Mouse (Mus musculus) brain, embryonic 14.5 days (tissue): ENCODE data around the gene Trappc12. TPM values are rescaled to one million over a fixed set of nuclear protein-coding genes. Genes with fewer than 3 reads are reported as not detected.
A peak's percentile ranks its signal among the peaks of the same experiment; 100 is the strongest.

ENCODE experiments used
- DNase-seq: peaks from one replicate; pipeline ENCODE4 v3.0.0-alpha.2; 2011; ENCODE audit warnings: low read depth
- CTCF ChIP-seq: fragments of 200-500 bp; IDR thresholded peaks from 2 replicates; pipeline ENCODE4 v1.5.1; 2012; ENCODE audit warnings: inconsistent platforms, mild to moderate bottlenecking, moderate library complexity, borderline replicate concordance; ENCODE audit not compliant: insufficient read depth, insufficient read length; ENCODE audit errors: extremely low read depth
- POLR2A ChIP-seq: fragments of 200-500 bp; IDR thresholded peaks from 2 replicates; pipeline ENCODE4 v1.6.1; 2012; ENCODE audit warnings: mild to moderate bottlenecking, inconsistent platforms, borderline replicate concordance; ENCODE audit not compliant: poor library complexity, insufficient read depth, insufficient read length, severe bottlenecking; ENCODE audit errors: extremely low read depth
- polyA plus RNA-seq: library from polyadenylated mRNA; depleted of rRNA; stranded (reverse); fragments of >200 nt; gene quantifications from 2 replicates; pipeline ENCODE4 v1.2.3, GENCODE M21; 2012; rRNA removed

Trappc12 gene
- polyA plus RNA-seq: 40.6 and 41.8 TPM in 2 replicates

DNA sequence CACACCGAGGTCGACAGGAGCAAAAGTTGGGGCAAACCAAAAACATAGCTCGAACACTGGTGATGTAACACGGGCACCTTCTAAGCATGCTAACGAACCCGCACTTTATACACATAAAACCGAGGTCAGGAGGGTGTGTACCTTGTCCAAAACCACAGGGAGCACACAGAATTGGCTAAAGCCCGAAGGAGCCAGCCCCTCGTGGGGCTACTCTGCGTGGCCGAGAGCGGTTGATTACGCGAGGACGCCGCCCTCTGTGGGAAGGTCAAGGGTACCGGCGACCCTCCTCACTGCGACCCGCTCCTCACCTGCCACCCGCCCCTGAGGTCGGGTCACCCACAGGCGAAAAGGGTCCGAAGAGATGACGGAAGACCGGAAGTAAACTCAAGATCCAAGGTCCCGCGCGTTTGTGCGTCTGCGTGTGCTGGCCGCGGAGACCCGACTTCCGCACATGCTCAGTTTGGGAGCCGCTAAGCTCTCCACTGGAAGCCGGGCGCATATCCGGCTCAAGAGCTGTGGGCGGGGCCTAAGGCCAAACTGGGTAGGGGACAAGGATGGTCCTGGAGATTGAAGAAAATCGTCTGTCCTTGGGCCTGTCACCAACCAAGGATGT is at the start of gene Trappc12:
Trappc12 (minus strand) TSS at position 452 of the 613 bp plus-strand sequence.
- TF ChIP-seq POLR2A (peak; percentile 40; the same call in 1 of the 2 replicates), CTCF (no peak)
- peak; percentile 98 for DNase-seq

GRCm38 (mm10) chr12:28799798-28800411 is 49.6 kb upstream of the Trappc12 start:
- peak; percentile 78 for DNase-seq
- TF ChIP-seq CTCF (no peak), POLR2A (no peak)

GRCm38 (mm10) chr12:28796881-28797420 is 46.7 kb upstream of the Trappc12 start:
- TF ChIP-seq CTCF (no peak), POLR2A (no peak)
- no peak for DNase-seq

- TF ChIP-seq CTCF (no peak), POLR2A (no peak)
- peak; percentile 59 for DNase-seq
Observed at GRCm38 (mm10) chr12:28795041-28795440, 44.8 kb upstream of the Trappc12 start.

DNA sequence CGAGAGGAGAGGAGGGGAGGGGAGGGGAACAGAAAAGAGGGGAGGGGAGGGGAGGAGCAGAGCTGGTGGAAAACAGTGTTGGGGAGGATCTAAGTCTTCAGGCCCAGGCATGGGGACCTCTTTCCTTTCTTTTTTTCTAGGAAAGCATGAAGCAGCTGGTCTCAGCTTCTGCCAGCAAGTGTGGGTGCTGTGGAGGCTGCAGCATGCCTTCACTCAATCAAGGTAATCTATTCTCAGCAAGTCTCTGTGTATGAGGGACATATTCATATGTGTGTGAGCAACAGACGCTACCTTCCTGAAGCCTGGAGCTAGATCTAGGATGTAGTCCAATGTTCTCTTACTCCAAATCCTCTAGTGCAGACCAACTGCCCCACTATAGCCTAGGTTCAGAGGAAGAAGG is 43.4 kb upstream of the Trappc12 start:
- no peak for TF ChIP-seq POLR2A
- no peak for TF ChIP-seq CTCF
- DNase-seq: no peak

DNA sequence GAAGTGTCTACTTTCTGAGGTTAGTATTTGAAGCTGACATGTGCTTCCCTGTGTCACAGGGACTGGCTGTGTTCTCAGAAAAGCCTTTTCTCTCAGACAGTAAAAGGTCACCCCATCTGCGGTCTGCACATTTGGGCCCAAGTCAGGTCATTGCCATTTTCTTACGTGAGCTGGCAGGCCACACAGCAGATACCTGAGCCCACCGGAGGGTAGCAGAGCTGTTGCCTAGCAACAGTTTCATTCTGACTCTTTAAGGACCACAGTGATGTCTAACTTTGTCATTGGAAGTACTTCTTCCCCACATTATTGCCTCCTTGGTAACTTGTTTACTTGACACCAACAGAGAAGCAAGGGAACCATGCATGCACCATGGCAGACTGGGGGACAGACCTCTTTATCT is 42.3 kb upstream of the Trappc12 start:
- TF ChIP-seq CTCF: no peak
- no peak for TF ChIP-seq POLR2A
- DNase-seq: peak; percentile 37

GRCm38 (mm10) chr12:28786310-28786709 is 36.0 kb upstream of the Trappc12 start:
- no peak for DNase-seq

GRCm38 (mm10) chr12:28785299-28785698 is 35.0 kb upstream of the Trappc12 start:
- DNase-seq: no peak

More at GRCm38 (mm10) chr12:28786310-28786709, 36.0 kb upstream of the Trappc12 start:
- TF ChIP-seq POLR2A (no peak), CTCF (no peak)

GRCm38 (mm10) chr12:28784864-28785263 is 34.6 kb upstream of the Trappc12 start:
- TF ChIP-seq POLR2A (no peak), CTCF (no peak)
- DNase-seq: peak; percentile 42

More at GRCm38 (mm10) chr12:28785299-28785698, 35.0 kb upstream of the Trappc12 start:
- TF ChIP-seq POLR2A: no peak
- no peak for TF ChIP-seq CTCF

DNA sequence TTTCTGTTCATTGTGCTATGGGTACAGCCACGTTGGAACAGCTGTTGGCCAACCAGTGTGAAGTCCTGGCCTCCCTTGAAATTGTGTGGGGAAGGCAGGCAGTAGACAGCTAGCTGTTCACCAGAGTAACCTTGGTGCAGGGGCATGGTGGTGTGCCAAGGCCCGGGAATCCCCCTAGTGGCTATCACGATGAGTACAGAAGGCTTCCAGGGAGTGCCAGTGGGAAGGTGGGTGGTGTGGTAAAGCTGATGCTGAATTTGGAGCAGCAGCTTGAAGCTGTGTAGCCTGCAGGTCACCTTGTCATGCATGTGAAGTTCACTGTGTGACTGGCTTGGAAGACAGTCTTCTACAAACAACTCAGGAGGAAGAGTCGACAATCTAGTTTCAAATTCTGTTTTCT is 34.1 kb upstream of the Trappc12 start:
- peak; percentile 34 for DNase-seq
- peak; percentile 59 for TF ChIP-seq CTCF
- TF ChIP-seq POLR2A: no peak

DNA sequence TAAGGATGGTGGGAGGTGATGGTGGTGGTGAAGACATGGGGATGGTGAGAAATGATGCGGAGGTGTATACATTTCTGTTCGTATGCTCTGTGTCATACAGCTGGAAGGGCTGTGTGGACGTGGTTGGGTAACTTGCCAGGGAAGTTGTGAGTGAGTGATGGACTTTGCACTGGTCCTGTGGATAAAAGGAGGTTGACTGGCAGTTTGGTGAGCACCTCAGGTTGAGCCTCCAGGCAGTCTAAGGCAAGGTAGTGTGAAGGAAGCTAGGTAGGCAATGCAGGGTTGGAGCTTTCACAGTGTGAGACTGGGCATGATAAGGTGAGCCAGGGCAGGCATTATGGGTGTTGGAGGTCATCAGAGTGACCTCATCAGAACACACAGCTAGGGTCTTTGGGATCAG is 32.4 kb upstream of the Trappc12 start:
- TF ChIP-seq POLR2A (no peak), CTCF (no peak)
- DNase-seq: no peak
